Mouse (Mus musculus) brown adipose tissue, adult 24 weeks (tissue): ENCODE measurements at regions not wholly inside any gene's neighbourhood (a gene's known extent, or its start where the extent isn't known, plus 50 kb on each side); places are given as distances from the start of the nearest gene placed in this dataset.

Experiments used
- H3K27ac ChIP-seq: fragments of 200-500 bp; replicated peaks from 2 replicates; pipeline ENCODE4 v1.5.1; 2012; ENCODE audit warnings: low read depth, mild to moderate bottlenecking, low read length
- H3K4me1 ChIP-seq: fragments of 200-500 bp; 2 replicates; pipeline ENCODE4 v1.6.1; 2012; ENCODE audit warnings: low read length, mixed read lengths; ENCODE audit not compliant: control insufficient read depth, insufficient read depth, insufficient read length
- H3K4me3 ChIP-seq: fragments of 200-500 bp; 2 replicates; pipeline ENCODE4 v1.5.1; 2012; ENCODE audit warnings: low read depth, mild to moderate bottlenecking, low read length, moderate library complexity; ENCODE audit not compliant: insufficient read depth

GRCm38 (mm10) chr15:67845707-67846106 is 1345.0 kb upstream of the Lrrc6 start:
- no peak overlapping the region for H3K27ac ChIP-seq
- H3K4me1 ChIP-seq, result no peaks in the 10 kb centered on the region
- no peak overlapping the region for H3K4me3 ChIP-seq

GRCm38 (mm10) chr15:67840671-67841070 is 1340.0 kb upstream of the Lrrc6 start:
- H3K4me1 ChIP-seq, result no peaks in the 10 kb centered on the region
- H3K4me3 ChIP-seq, result no peak overlapping the region

GRCm38 (mm10) chr15:67825796-67826484 is 1325.2 kb upstream of the Lrrc6 start:
- H3K27ac ChIP-seq, result no peak overlapping the region
- H3K4me3 ChIP-seq, result no peak overlapping the region
- H3K4me1 ChIP-seq, result no peaks in the 10 kb centered on the region

More at GRCm38 (mm10) chr15:67840671-67841070, 1340.0 kb upstream of the Lrrc6 start:
- H3K27ac ChIP-seq, result no peak overlapping the region

GRCm38 (mm10) chr15:67823226-67823625 is 1322.5 kb upstream of the Lrrc6 start:
- H3K4me1 ChIP-seq, result no peaks in the 10 kb centered on the region
- no peak overlapping the region for H3K27ac ChIP-seq
- H3K4me3 ChIP-seq, result no peak overlapping the region

- H3K27ac ChIP-seq, result no peak overlapping the region
- H3K4me3 ChIP-seq, result no peak overlapping the region
- H3K4me1 ChIP-seq, result no peaks in the 10 kb centered on the region
Measured at GRCm38 (mm10) chr15:67799871-67800270, 1299.2 kb upstream of the Lrrc6 start.

GRCm38 (mm10) chr15:67795578-67795977 is 1294.9 kb upstream of the Lrrc6 start:
- Histone ChIP-seq H3K4me1 (no peaks in the 10 kb centered on the region), H3K27ac (no peak overlapping the region), H3K4me3 (no peak overlapping the region)

GRCm38 (mm10) chr15:67792822-67793221 is 1292.1 kb upstream of the Lrrc6 start:
- no peak overlapping the region for H3K4me3 ChIP-seq
- H3K4me1 ChIP-seq, result no peaks in the 10 kb centered on the region
- H3K27ac ChIP-seq, result no peak overlapping the region

- Histone ChIP-seq H3K4me3 (no peak overlapping the region), H3K4me1 (no peaks in the 10 kb centered on the region), H3K27ac (no peak overlapping the region)
Measured at GRCm38 (mm10) chr15:67788587-67788986, 1287.9 kb upstream of the Lrrc6 start.

- Histone ChIP-seq H3K4me1 (no peaks in the 10 kb centered on the region), H3K27ac (no peak overlapping the region), H3K4me3 (no peak overlapping the region)
Measured at GRCm38 (mm10) chr15:67785583-67785982, 1284.9 kb upstream of the Lrrc6 start.

- no peak overlapping the region for H3K27ac ChIP-seq
- H3K4me3 ChIP-seq, result no peak overlapping the region
- H3K4me1 ChIP-seq, result no peaks in the 10 kb centered on the region
Measured at GRCm38 (mm10) chr15:67783754-67784153, 1283.0 kb upstream of the Lrrc6 start.

GRCm38 (mm10) chr15:67782505-67782904 is 1281.8 kb upstream of the Lrrc6 start:
- Histone ChIP-seq H3K27ac (no peak overlapping the region), H3K4me1 (no peaks in the 10 kb centered on the region), H3K4me3 (no peak overlapping the region)

GRCm38 (mm10) chr15:67780856-67781255 is 1280.1 kb upstream of the Lrrc6 start:
- Histone ChIP-seq H3K4me1 (no peaks in the 10 kb centered on the region), H3K27ac (no peak overlapping the region), H3K4me3 (no peak overlapping the region)

GRCm38 (mm10) chr15:67767624-67768023 is 1266.9 kb upstream of the Lrrc6 start:
- Histone ChIP-seq H3K4me1 (no peaks in the 10 kb centered on the region), H3K4me3 (no peak overlapping the region), H3K27ac (no peak overlapping the region)

GRCm38 (mm10) chr15:67759221-67759620 is 1258.5 kb upstream of the Lrrc6 start:
- H3K4me3 ChIP-seq, result no peak overlapping the region
- H3K27ac ChIP-seq, result no peak overlapping the region
- 0 out of 2 replicates have a peak, but pooled peaks cover 3% of the 10 kb centered on the region for H3K4me1 ChIP-seq

- Histone ChIP-seq H3K4me3 (no peak overlapping the region), H3K27ac (no peak overlapping the region), H3K4me1 (no peaks in the 10 kb centered on the region)
Measured at GRCm38 (mm10) chr15:67750582-67750981, 1249.9 kb upstream of the Lrrc6 start.

- H3K4me1 ChIP-seq, result no peaks in the 10 kb centered on the region
- H3K27ac ChIP-seq, result no peak overlapping the region
- no peak overlapping the region for H3K4me3 ChIP-seq
Measured at GRCm38 (mm10) chr15:67743332-67743731, 1242.6 kb upstream of the Lrrc6 start.
